Mouse (Mus musculus): ENCODE measurements around the gene Prmt2.

DNA sequence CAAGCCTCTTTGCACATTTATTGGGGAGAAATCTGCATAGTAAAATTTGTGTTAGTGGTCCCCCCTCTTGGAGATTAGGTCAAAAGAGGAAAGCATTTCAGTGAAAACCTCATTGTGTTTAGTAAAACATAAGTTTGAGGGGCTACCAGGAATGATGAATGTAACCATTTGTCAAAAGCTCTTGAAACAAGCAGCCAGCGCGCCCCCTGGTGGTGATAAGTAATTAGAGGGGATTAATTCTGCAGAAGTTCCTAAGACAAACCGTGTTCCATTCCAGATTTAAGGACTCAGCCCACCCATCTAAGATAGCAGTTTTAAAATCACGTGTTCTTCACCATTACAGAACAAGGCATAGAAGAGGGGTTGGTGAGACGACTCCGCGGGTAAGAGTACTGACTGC is 35.7 kb downstream of the Prmt2 start:
- TF ChIP-seq EP300 (IDR thresholded peaks at IDR 0.05; ENCODE audit: low read depth) (no peak), CTCF (IDR thresholded peaks at IDR 0.05; ENCODE audit: low read depth) (peak; percentile 73)

Measured in liver, embryonic 14.5 days (tissue).